Mouse (Mus musculus): Measurements from ENCODE around the gene Gsdma3.

DNA sequence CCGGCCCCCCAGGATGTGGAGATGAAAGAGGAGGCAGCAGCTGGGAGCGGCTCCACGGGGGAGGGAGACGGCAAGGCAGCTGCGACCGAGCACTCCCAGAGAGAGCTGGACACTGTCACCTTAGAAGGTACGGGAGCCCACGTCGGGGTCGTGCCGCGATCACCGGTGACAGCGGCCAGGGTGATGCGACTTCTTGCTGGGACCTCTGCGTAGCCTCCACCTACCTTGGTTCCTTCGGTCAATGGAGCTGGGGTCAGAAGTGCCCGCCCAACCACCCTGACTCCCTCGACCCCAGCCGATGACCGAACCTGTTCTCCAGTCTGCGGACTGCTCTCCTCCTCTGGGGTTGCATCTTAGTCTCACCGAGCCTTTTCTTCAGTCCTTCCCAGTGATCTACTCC lies 56.7 kb downstream of the Gsdma3 start:
- TF ChIP-seq CTCF (IDR thresholded peaks at IDR 0.05; ENCODE audit: low read depth) (no peak), EP300 (optimal IDR thresholded peaks at IDR 0.05) (no peak)
